Mouse (Mus musculus) spleen, postnatal 10 days (tissue): ENCODE results near the gene Bdh1.

ENCODE experiments used
- DNase-seq, 2 experiments: peaks; one replicate each; pipeline ENCODE4 v3.0.0; 2021 to 2022; ENCODE audit warnings: low spot score in 2 of 2

The Bdh1 gene

DNA sequence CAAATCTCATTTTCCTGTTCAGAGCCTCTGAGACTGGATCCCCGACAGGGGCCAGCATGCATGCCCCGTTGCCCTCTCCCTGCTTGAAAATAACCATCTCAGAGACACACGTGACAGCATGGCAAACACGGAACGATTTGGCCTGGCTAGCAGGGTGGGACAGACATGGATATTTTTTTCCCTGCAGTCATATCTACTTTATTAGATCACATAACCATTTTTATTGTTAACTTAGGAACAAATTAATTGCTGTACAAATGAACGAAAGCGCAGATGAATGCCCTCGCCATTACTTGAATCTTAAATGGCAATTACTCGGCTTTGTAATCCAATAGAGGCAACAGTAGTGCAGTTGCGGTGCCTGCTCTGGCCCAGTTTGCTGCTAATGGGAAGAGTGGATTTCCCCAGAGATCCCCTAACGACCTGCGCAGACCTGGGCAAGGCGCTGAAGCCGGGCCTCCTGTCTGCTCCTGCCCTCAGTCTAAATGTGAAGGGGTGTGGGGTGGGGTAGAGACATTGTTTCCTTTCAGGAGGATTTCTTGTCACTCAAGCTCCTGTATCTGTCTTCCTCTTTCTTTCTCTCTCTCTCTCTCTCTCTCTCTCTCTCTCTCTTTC lies 79.8 kb downstream of the Bdh1 start:
- no peak for DNase-seq

GRCm38 (mm10) chr16:31506665-31507456 lies 84.8 kb downstream of the Bdh1 start:
- no peak for DNase-seq

- DNase-seq, result peak in 1 of 2 experiments; percentile 58
These were observed 85.3 kb downstream of the Bdh1 start for GRCm38 (mm10) chr16:31507457-31507755.

DNA sequence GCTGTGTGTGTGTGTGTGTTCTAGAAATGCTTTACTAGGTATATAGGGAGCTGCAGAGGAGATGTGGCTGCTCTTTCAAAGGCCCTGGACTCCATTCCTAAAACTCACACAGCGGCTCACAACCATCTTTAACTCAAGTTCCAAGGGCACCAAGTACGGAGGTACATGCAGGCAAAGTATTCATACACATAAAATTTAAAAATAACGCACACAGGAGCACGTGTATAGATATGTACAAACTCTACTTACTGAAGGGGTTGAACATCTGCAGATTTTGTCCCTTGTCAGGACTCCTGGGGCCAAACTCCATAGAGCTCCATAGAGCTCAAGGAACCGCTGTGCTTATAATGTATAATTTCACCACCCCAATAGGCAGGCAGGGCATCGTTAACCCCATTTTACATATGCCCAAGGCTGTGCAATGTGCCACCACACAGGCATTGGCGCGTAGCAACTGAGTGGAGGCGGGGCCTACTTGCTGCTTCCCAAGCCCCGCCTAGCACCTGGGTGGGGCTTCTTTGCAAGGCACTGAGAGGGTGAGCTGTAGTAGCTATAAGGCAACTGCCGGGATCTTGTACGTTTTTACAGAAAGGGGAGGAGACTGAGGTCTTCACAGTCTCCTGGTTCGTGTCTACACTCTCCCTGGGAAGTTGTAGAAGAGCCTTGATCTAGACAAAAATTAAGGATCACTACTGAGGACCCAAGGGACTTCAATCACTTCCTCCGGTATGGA lies 85.9 kb downstream of the Bdh1 start:
- peak; percentile 24 to 78 for DNase-seq
